Mouse (Mus musculus): ENCODE data around the gene Kmt2a. TPM values are rescaled to one million over a fixed set of nuclear protein-coding genes. Genes with fewer than 3 reads are reported as not detected.

The Kmt2a gene
- polyA plus RNA-seq, 1 experiment from 2014 or later: 22.2 TPM

DNA sequence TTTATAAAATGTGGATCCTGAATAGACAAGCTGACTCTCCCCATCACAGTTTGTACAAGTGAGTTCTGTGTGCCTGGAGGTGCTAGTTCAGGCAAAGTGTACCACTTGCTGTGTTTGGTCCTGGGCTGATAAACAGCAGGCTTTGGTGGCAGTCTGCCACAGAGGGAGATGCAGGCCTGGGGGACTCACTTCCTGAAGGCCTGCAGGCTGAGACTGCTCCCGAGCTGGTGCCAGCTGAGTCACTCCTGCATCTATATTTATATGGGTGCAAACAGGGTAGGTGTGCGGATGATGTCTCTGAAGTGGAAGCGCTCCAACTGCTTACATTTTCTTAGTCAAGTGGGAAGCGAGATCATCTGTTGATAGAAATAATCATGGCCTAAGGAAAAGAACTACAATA lies 24.5 kb upstream of the Kmt2a start:
- Histone ChIP-seq H3K36me3 (ENCODE audit: control insufficient read depth, insufficient read depth, low read length) (peaks cover 2% of the 10 kb centered on the region; the same call in 1 of the 2 replicates), H3K9me3 (ENCODE audit: control insufficient read depth, low read length) (no peaks in the 10 kb centered on the region), H3K4me1 (ENCODE audit: control insufficient read depth, insufficient read depth, low read length) (no peaks in the 10 kb centered on the region), H3K27ac (replicated peaks; ENCODE audit: low read depth, low read length) (no peak overlapping the region), H3K27me3 (ENCODE audit: control insufficient read depth, insufficient read depth, low read length) (no peaks in the 10 kb centered on the region), H3K4me2 (ENCODE audit: low read length) (no peak overlapping the region), H3K4me3 (replicated peaks; ENCODE audit: low read depth, low read length) (no peak overlapping the region), H3K9ac (replicated peaks; ENCODE audit: low read length) (no peak overlapping the region)
- WGBS: 84% methylated on average over 4 of the region's 4 CpGs
- ATAC-seq (ENCODE audit: low FRiP score, low TSS enrichment): no peak
- no peak for DNase-seq

DNA sequence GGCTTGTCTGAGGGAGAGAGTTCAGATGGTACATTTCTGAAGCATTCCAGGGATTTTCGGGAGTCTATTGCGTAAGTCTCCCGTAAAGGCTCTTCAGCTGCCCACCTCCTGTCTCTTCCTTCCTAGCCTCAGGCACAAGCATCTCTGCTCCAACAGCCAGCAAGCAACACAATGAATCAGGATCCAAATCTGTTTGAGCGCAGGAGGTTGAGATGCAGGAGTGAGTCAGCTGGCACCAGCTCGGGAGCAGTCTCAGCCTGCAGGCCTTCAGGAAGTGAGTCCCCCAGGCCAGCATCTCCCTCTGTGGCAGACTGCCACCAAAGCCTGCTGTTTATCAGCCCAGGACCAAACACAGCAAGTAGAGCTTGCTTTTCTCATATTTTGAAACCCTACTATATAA lies 23.9 kb upstream of the Kmt2a start:
- WGBS: 76% methylated on average over 5 of the region's 5 CpGs
- Histone ChIP-seq H3K9ac (replicated peaks; ENCODE audit: low read length) (no peak overlapping the region), H3K36me3 (ENCODE audit: control insufficient read depth, insufficient read depth, low read length) (no peaks in the 10 kb centered on the region), H3K4me3 (replicated peaks; ENCODE audit: low read depth, low read length) (no peak overlapping the region), H3K27me3 (ENCODE audit: control insufficient read depth, insufficient read depth, low read length) (no peaks in the 10 kb centered on the region), H3K27ac (replicated peaks; ENCODE audit: low read depth, low read length) (no peak overlapping the region), H3K9me3 (ENCODE audit: control insufficient read depth, low read length) (no peaks in the 10 kb centered on the region), H3K4me1 (ENCODE audit: control insufficient read depth, insufficient read depth, low read length) (no peaks in the 10 kb centered on the region), H3K4me2 (ENCODE audit: low read length) (no peak overlapping the region)
- ATAC-seq (ENCODE audit: low FRiP score, low TSS enrichment): no peak
- DNase-seq: peak; percentile 3

DNA sequence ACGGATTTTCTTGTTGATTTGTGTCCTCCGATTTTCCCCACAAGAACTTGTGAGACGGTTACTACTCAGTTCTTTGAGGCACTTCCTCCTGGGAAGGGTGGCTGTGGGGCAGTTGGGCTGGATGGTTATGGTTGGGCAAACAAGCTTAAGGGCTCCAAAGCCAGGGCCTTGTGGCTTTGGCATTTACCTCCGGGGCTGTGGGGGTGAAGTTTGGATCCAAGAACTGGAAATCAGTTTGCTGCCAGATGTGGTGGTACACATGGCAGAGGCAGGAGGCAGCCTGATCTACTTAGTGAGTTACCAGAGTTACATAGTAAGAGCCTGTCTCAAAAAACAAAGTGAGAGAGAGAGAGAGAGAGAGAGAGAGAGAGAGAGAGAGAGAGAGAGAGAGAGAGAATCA lies 22.8 kb upstream of the Kmt2a start:
- 86% methylated on average over 4 of the region's 4 CpGs for WGBS
- no peaks in the 10 kb centered on the region for H3K36me3 ChIP-seq (ENCODE audit: control insufficient read depth, insufficient read depth, low read length)
- ATAC-seq (ENCODE audit: low FRiP score, low TSS enrichment) (no peak), DNase-seq (no peak)
- no peak overlapping the region for H3K4me2 ChIP-seq (ENCODE audit: low read length)
- no peak overlapping the region for H3K27ac ChIP-seq (replicated peaks; ENCODE audit: low read depth, low read length)
- H3K4me3 ChIP-seq (replicated peaks; ENCODE audit: low read depth, low read length): no peak overlapping the region
- H3K27me3 ChIP-seq (ENCODE audit: control insufficient read depth, insufficient read depth, low read length): no peaks in the 10 kb centered on the region
- no peaks in the 10 kb centered on the region for H3K9me3 ChIP-seq (ENCODE audit: control insufficient read depth, low read length)
- H3K4me1 ChIP-seq (ENCODE audit: control insufficient read depth, insufficient read depth, low read length): no peaks in the 10 kb centered on the region
- H3K9ac ChIP-seq (replicated peaks; ENCODE audit: low read length): no peak overlapping the region

DNA sequence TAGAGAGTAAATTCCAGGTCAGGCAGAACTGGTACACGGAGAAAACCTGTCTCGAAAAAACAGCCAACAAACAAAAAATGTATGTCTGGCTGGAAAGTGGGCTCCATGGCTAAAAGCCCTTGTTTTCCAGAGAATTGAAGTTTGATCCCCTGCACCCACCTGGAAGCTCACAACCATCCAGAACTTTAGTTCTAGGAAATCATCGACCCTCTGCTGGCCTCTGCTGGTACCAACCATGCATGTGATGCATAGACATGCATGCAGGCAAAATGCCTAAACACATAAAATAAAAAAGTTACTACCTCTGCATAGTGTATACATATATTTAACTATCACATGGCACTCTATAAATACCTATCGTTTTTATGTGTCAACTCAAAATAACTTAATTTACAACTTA lies 19.3 kb upstream of the Kmt2a start:
- Histone ChIP-seq H3K9me3 (ENCODE audit: control insufficient read depth, low read length) (no peaks in the 10 kb centered on the region), H3K27me3 (ENCODE audit: control insufficient read depth, insufficient read depth, low read length) (no peaks in the 10 kb centered on the region), H3K4me2 (ENCODE audit: low read length) (no peak overlapping the region), H3K36me3 (ENCODE audit: control insufficient read depth, insufficient read depth, low read length) (no peaks in the 10 kb centered on the region), H3K9ac (replicated peaks; ENCODE audit: low read length) (no peak overlapping the region), H3K4me3 (replicated peaks; ENCODE audit: low read depth, low read length) (no peak overlapping the region), H3K4me1 (ENCODE audit: control insufficient read depth, insufficient read depth, low read length) (no peaks in the 10 kb centered on the region), H3K27ac (replicated peaks; ENCODE audit: low read depth, low read length) (no peak overlapping the region)
- DNase-seq (peak; percentile 19), ATAC-seq (ENCODE audit: low FRiP score, low TSS enrichment) (no peak)
- 72% methylated on average over 4 of the region's 4 CpGs for WGBS

DNA sequence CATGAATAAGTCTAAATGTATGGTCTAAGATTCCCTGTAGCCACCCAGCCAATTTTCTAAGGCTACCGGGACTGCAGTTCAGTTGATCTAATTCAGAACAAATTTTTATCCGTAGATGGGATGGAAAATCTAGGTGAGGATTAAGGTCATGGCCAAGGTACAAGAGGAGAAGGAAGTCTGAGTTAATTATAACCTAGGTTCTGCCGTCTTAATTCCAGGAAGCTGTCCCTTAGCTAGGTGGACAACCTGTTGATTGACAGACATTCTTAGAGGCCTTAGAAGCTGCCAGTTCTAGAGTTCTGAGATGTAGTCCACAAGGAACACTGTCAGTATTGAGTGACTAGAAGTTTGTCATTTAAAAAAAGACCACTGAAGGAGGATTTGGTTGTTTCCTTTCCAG lies 18.6 kb upstream of the Kmt2a start:
- no peak overlapping the region for H3K4me2 ChIP-seq (ENCODE audit: low read length)
- H3K27me3 ChIP-seq (ENCODE audit: control insufficient read depth, insufficient read depth, low read length): no peaks in the 10 kb centered on the region
- H3K9me3 ChIP-seq (ENCODE audit: control insufficient read depth, low read length): no peaks in the 10 kb centered on the region
- ATAC-seq (ENCODE audit: low FRiP score, low TSS enrichment): no peak
- H3K27ac ChIP-seq (replicated peaks; ENCODE audit: low read depth, low read length): no peak overlapping the region
- no peak overlapping the region for H3K4me3 ChIP-seq (replicated peaks; ENCODE audit: low read depth, low read length)
- WGBS: 91% methylated on average over 3 of the region's 3 CpGs
- no peak overlapping the region for H3K9ac ChIP-seq (replicated peaks; ENCODE audit: low read length)
- DNase-seq: no peak
- no peaks in the 10 kb centered on the region for H3K36me3 ChIP-seq (ENCODE audit: control insufficient read depth, insufficient read depth, low read length)
- H3K4me1 ChIP-seq (ENCODE audit: control insufficient read depth, insufficient read depth, low read length): no peaks in the 10 kb centered on the region

DNA sequence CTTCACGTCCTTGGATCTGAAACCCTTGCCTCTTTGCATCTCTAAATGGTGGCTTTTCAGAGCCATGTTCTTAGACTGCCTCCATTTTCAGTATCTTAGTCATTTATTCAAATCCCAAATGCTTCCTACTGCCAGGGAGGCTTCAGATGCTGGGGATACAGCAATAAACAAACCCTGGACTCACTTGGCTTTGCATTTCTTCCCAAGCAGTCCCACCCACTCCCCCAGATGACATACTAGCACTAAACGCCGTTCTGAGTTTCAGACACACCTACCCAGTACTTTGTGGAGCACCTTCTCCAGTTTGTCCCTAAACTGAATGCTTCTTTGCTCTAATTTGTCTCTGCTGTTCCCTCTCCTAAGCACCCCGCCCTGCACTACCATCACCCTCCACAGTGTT lies 15.9 kb upstream of the Kmt2a start:
- no peaks in the 10 kb centered on the region for H3K4me1 ChIP-seq (ENCODE audit: control insufficient read depth, insufficient read depth, low read length)
- 64% methylated on average over 4 of the region's 4 CpGs for WGBS
- no peak overlapping the region for H3K4me3 ChIP-seq (replicated peaks; ENCODE audit: low read depth, low read length)
- H3K9ac ChIP-seq (replicated peaks; ENCODE audit: low read length): no peak overlapping the region
- no peaks in the 10 kb centered on the region for H3K36me3 ChIP-seq (ENCODE audit: control insufficient read depth, insufficient read depth, low read length)
- H3K9me3 ChIP-seq (ENCODE audit: control insufficient read depth, low read length): no peaks in the 10 kb centered on the region
- DNase-seq (no peak), ATAC-seq (ENCODE audit: low FRiP score, low TSS enrichment) (no peak)
- no peak overlapping the region for H3K4me2 ChIP-seq (ENCODE audit: low read length)
- no peak overlapping the region for H3K27ac ChIP-seq (replicated peaks; ENCODE audit: low read depth, low read length)
- no peaks in the 10 kb centered on the region for H3K27me3 ChIP-seq (ENCODE audit: control insufficient read depth, insufficient read depth, low read length)

DNA sequence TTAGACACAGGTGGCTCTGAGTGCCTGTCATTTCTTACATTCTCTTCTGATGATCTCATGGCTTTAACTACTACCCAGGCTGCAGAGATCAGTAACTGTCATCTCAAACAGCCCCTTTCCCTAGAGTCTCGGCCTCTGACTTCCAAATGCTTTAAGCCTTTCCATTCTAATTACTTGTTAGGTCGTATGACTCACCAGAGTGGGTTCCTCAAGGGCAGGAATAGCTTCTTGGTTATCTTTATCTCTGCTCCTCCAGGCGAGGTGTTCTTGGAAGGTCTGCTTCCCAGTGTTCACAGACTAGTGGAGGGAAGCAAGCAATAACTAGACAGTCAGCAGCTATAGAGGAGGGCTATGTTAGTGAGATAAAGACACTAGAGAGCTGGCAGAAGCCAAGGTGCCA lies 11.6 kb upstream of the Kmt2a start:
- ATAC-seq (ENCODE audit: low FRiP score, low TSS enrichment): no peak
- Histone ChIP-seq H3K4me1 (ENCODE audit: control insufficient read depth, insufficient read depth, low read length) (no peaks in the 10 kb centered on the region), H3K4me3 (replicated peaks; ENCODE audit: low read depth, low read length) (no peak overlapping the region), H3K36me3 (ENCODE audit: control insufficient read depth, insufficient read depth, low read length) (no peaks in the 10 kb centered on the region), H3K27me3 (ENCODE audit: control insufficient read depth, insufficient read depth, low read length) (no peaks in the 10 kb centered on the region), H3K9ac (replicated peaks; ENCODE audit: low read length) (no peak overlapping the region), H3K27ac (replicated peaks; ENCODE audit: low read depth, low read length) (no peak overlapping the region), H3K9me3 (ENCODE audit: control insufficient read depth, low read length) (no peaks in the 10 kb centered on the region), H3K4me2 (ENCODE audit: low read length) (no peak overlapping the region)
- 70% methylated on average over 3 of the region's 3 CpGs for WGBS
- DNase-seq: no peak

DNA sequence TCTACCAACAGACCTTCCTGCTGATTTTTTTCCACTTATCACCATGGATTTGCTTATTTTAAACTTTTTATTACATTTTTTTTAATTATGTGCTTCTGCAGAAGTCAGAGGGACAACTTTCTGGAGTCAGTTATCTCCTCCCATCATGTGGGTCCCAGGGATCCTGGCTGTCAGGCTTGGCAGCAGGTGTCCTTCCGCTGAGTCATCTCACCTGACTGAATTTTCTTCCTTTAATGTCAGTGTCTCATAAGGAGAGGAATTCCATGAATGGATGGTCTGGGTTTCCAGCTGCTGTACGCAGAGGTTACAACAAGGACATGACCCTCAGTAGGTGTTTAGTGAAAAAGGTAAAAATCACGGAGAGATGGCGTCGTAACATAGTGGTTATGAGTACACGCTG lies 10.1 kb upstream of the Kmt2a start:
- ATAC-seq (ENCODE audit: low FRiP score, low TSS enrichment): no peak
- no peak overlapping the region for H3K4me3 ChIP-seq (replicated peaks; ENCODE audit: low read depth, low read length)
- DNase-seq: no peak
- no peaks in the 10 kb centered on the region for H3K4me1 ChIP-seq (ENCODE audit: control insufficient read depth, insufficient read depth, low read length)
- H3K4me2 ChIP-seq (ENCODE audit: low read length): no peak overlapping the region
- no peaks in the 10 kb centered on the region for H3K27me3 ChIP-seq (ENCODE audit: control insufficient read depth, insufficient read depth, low read length)
- no peaks in the 10 kb centered on the region for H3K9me3 ChIP-seq (ENCODE audit: control insufficient read depth, low read length)
- WGBS: 89% methylated on average over 6 of the region's 6 CpGs
- H3K36me3 ChIP-seq (ENCODE audit: control insufficient read depth, insufficient read depth, low read length): no peaks in the 10 kb centered on the region
- no peak overlapping the region for H3K27ac ChIP-seq (replicated peaks; ENCODE audit: low read depth, low read length)
- H3K9ac ChIP-seq (replicated peaks; ENCODE audit: low read length): no peak overlapping the region

DNA sequence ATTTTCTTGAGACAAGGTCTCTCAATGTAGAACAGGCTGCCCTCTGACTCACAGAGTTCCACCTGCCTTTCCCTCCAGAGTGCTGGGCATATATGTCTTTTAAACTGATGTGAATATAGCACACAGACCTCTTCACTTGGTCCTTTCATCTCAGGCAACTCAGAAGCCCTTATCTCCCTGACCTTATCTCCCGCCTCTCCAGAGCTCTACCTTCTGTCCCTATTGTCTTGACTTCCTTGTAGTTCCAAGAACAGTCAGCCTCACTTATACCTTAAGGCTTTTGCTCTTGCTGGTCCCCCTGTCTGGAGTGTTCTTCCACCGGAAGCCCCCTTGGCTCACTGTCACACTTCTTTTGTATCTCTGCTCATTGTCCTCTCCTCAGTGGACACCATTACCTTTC lies 9.0 kb upstream of the Kmt2a start:
- Histone ChIP-seq H3K4me3 (replicated peaks; ENCODE audit: low read depth, low read length) (no peak overlapping the region), H3K36me3 (ENCODE audit: control insufficient read depth, insufficient read depth, low read length) (no peaks in the 10 kb centered on the region), H3K4me2 (ENCODE audit: low read length) (no peak overlapping the region), H3K27ac (replicated peaks; ENCODE audit: low read depth, low read length) (no peak overlapping the region), H3K4me1 (ENCODE audit: control insufficient read depth, insufficient read depth, low read length) (no peaks in the 10 kb centered on the region), H3K27me3 (ENCODE audit: control insufficient read depth, insufficient read depth, low read length) (no peaks in the 10 kb centered on the region), H3K9ac (replicated peaks; ENCODE audit: low read length) (no peak overlapping the region), H3K9me3 (ENCODE audit: control insufficient read depth, low read length) (no peaks in the 10 kb centered on the region)
- no peak for ATAC-seq (ENCODE audit: low FRiP score, low TSS enrichment)
- no peak for DNase-seq
- 57% methylated on average over 2 of the region's 2 CpGs for WGBS

All from midbrain, embryonic 14.5 days (tissue).